Mouse (Mus musculus) stomach, postnatal 0 days (tissue): ENCODE measurements around the gene Prnd.

Source experiments
- CTCF ChIP-seq: IDR thresholded peaks from 2 replicates; pipeline ENCODE4 v1.5.1; 2016; ENCODE audit warnings: antibody characterized with exemption, low read depth, mild to moderate bottlenecking, moderate library complexity
- EP300 ChIP-seq: optimal IDR thresholded peaks from 2 replicates; pipeline ENCODE3; 2016; ENCODE audit warnings: antibody characterized with exemption

DNA sequence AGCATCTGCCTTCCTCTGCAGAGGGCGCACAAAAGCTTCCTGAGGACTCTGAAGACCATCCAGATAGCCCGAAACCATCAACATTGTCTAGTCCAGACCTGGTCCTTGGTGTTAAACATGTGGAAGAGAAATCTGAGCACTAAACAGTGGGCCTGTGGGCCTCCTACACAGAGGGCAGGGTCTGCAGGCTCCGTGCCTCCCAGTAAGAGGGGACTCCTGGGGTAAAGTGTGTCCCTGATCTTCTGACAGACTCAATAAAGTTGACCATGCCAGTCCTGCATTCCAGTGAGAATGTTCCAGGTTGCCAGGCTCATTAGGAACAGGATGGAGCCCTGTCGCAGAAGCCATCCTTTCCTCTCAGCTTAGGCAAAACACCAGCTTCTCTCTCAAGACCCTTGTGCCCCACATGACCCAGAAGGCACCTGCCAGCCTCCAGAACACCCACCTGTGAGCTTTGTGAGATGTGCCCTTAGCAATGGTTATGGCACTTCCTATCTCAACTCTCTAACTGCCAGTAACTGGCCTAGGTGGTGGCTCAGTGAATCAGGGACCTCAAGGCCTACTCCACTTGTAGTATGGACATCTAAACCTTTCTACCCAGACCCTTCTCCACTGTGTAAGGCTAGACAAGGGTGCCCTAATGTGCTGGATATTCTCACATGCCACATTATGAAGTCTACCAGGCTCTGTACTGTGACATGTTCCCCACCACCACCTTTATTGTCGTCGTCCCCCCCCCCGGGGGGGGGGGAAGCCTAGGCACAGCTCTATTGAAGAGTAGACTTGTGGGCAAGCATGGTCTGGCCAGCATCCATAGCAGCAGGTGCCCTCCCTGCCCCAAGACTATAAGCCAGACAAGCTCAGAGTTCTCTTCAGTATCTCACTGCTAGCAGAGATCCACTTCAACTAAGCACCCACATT is 5.9 kb downstream of the Prnd start:
- TF ChIP-seq CTCF (no peak), EP300 (no peak)
